Mouse (Mus musculus): ENCODE results near the gene 9130019O22Rik. TPM values are rescaled to one million over a fixed set of nuclear protein-coding genes. Genes with fewer than 3 reads are reported as not detected.

The 9130019O22Rik gene
- 10 to 100 TPM in 1 of 2 experiments, 1 to 10 TPM in 1; 7.4 to 15.1 TPM for polyA plus RNA-seq (2017; shearing (Covaris generic))

GRCm38 (mm10) chr7:127386641-127387392, at the start of gene 9130019O22Rik:
9130019O22Rik (minus strand) TSS chr7:127387166.

DNA sequence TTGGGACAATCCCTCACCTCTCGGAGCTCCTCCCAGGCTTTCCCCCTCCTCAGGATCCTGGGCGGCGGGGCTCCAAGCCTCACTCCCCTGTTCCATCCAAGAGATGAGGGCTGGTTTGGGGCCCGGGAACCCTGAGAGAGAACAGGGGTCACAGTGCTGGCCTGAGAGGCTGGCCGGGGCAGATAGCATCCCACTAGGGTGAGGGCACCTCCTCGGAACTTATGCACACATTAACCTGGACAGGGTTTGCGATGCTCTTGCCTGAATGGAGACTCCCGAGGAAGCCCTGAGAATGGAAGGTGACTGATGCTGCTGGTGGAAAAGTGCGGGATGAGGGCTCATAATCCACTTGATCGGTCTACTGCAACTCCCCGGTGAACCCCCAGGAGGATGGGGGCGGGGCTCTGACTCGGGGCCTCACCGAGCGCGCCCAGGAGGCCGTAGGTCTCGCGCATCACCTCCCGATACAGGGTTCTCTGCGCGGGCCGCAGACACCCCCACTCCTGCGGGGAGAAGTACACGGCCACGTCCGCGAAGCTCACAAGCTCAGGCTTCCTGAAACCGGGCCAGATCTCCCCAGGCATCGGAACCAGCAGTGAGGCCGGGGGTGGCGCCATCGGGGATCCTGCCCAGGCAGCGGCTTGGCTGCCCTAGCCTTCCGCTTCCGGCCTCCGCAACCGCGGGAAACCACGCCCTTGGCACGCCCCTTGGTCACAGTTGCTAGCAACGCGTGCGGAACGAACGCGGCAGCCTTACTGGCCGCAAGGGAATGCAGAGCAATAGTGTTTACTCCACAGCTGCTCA, 34.6 kb upstream of the 9130019O22Rik start, which contains the start of gene Zfp688:
Gene Zfp688 (minus strand): TSS at position 681 of the 804 bp plus-strand sequence.

GRCm38 (mm10) chr7:127406002-127406987, 19.3 kb upstream of the 9130019O22Rik start, which contains the start of gene Zfp764:
Zfp764 (minus strand) TSS chr7:127406822.

GRCm38 (mm10) chr7:127393157-127393943, 6.4 kb upstream of the 9130019O22Rik start, which contains the start of gene E430018J23Rik:
E430018J23Rik (minus strand) TSS chr7:127393629.

GRCm38 (mm10) chr7:127375271-127376245, 11.4 kb downstream of the 9130019O22Rik start, which contains the start of gene Zfp747:
Zfp747 (minus strand) TSS chr7:127376050.

GRCm38 (mm10) chr7:127345512-127346325, 41.2 kb downstream of the 9130019O22Rik start, which contains the start of gene Zfp768:
Zfp768 (minus strand) TSS chr7:127345589.

Other genes starting within 250 kb of the 9130019O22Rik start
- 100 to 1,000 TPM in 1 of 2 experiments, 10 to 100 TPM in 1; 81.1 to 120 TPM for gene Spn, start 249.3 kb downstream of the 9130019O22Rik start, polyA plus RNA-seq (2017; shearing (Covaris generic))
- 10 to 100 TPM; 59.9 to 63.9 TPM for gene Cd2bp2, start 191.1 kb downstream of the 9130019O22Rik start, polyA plus RNA-seq (2017; shearing (Covaris generic))
- 100 to 1,000 TPM in 1 of 2 experiments, 10 to 100 TPM in 1; 71.6 to 101 TPM for gene Tbc1d10b, start 178.7 kb downstream of the 9130019O22Rik start, polyA plus RNA-seq (2017; shearing (Covaris generic))
- 10 to 100 TPM; 11.1 to 22.9 TPM for gene Mylpf, start 178.3 kb downstream of the 9130019O22Rik start, polyA plus RNA-seq (2017; shearing (Covaris generic))
- gene Zfp553, start 154.1 kb downstream of the 9130019O22Rik start, polyA plus RNA-seq (2017; shearing (Covaris generic)), result 10 to 100 TPM; 20.4 to 32.8 TPM
- gene Sept1, start 154.0 kb downstream of the 9130019O22Rik start, polyA plus RNA-seq (2017; shearing (Covaris generic)), result 100 to 1,000 TPM; 433 to 501 TPM
- 10 to 100 TPM; 14.6 to 20.7 TPM for gene Zfp771, start 142.9 kb downstream of the 9130019O22Rik start, polyA plus RNA-seq (2017; shearing (Covaris generic))
- 10 to 100 TPM; 27.8 to 34.4 TPM for gene Dctpp1, start 126.5 kb downstream of the 9130019O22Rik start, polyA plus RNA-seq (2017; shearing (Covaris generic))
- gene Sephs2, start 113.1 kb downstream of the 9130019O22Rik start, polyA plus RNA-seq (2017; shearing (Covaris generic)), result 10 to 100 TPM; 34.4 to 44.5 TPM
- 100 to 1,000 TPM; 325 to 340 TPM for gene Itgal, start 90.9 kb downstream of the 9130019O22Rik start, polyA plus RNA-seq (2017; shearing (Covaris generic))
- under 1 TPM in 1 of 2 experiments, not detected in 1; 0.55 TPM for gene Zfp768, start 41.6 kb downstream of the 9130019O22Rik start, polyA plus RNA-seq (2017; shearing (Covaris generic))
- 10 to 100 TPM; 15.1 to 22.7 TPM for gene Zfp747, start 11.1 kb downstream of the 9130019O22Rik start, polyA plus RNA-seq (2017; shearing (Covaris generic))
- 1 to 10 TPM; 6.3 to 6.7 TPM for gene E430018J23Rik, start 6.5 kb upstream of the 9130019O22Rik start, polyA plus RNA-seq (2017; shearing (Covaris generic))
- gene Zfp764, start 19.7 kb upstream of the 9130019O22Rik start, polyA plus RNA-seq (2017; shearing (Covaris generic)), result 10 to 100 TPM; 13.3 to 15.4 TPM
- gene Zfp688, start 34.9 kb upstream of the 9130019O22Rik start, polyA plus RNA-seq (2017; shearing (Covaris generic)), result 10 to 100 TPM; 43.5 to 48.6 TPM
- 10 to 100 TPM in 1 of 2 experiments, 1 to 10 TPM in 1; 5.1 to 13.4 TPM for gene Zfp689, start 62.0 kb upstream of the 9130019O22Rik start, polyA plus RNA-seq (2017; shearing (Covaris generic))
- gene Prr14, start 72.4 kb upstream of the 9130019O22Rik start, polyA plus RNA-seq (2017; shearing (Covaris generic)), result 100 to 1,000 TPM; 126 to 153 TPM
- 10 to 100 TPM; 16.7 to 18.1 TPM for gene Fbrs, start 92.0 kb upstream of the 9130019O22Rik start, polyA plus RNA-seq (2017; shearing (Covaris generic))
- gene Srcap, start 124.8 kb upstream of the 9130019O22Rik start, polyA plus RNA-seq (2017; shearing (Covaris generic)), result 10 to 100 TPM; 53.0 to 56.2 TPM
- gene Gm42715, start 132.4 kb upstream of the 9130019O22Rik start, polyA plus RNA-seq (2017; shearing (Covaris generic)), result 1 to 10 TPM; 6.6 to 9.7 TPM
- gene Tmem265, start 174.2 kb upstream of the 9130019O22Rik start, polyA plus RNA-seq (2017; shearing (Covaris generic)), result 10 to 100 TPM; 11.5 to 15.8 TPM
- gene Phkg2, start 186.2 kb upstream of the 9130019O22Rik start, polyA plus RNA-seq (2017; shearing (Covaris generic)), result 100 to 1,000 TPM; 108 to 132 TPM
- gene Ccdc189, start 201.4 kb upstream of the 9130019O22Rik start, polyA plus RNA-seq (2017; shearing (Covaris generic)), result 1 to 10 TPM in 1 of 2 experiments, under 1 TPM in 1; 0.82 to 1.1 TPM
- 100 to 1,000 TPM; 107 to 163 TPM for gene Rnf40, start 201.6 kb upstream of the 9130019O22Rik start, polyA plus RNA-seq (2017; shearing (Covaris generic))
- gene Zfp629, start 228.6 kb upstream of the 9130019O22Rik start, polyA plus RNA-seq (2017; shearing (Covaris generic)), result under 1 TPM in 1 of 2 experiments, not detected in 1; 0.24 TPM

Measured in inflammation-experienced regulatory T-cells (primary cell).